Comparison of ENCODE assay signal across 14 mouse cellular contexts in genomic region chr13:5242782-5243181, GRCm38 (mm10).
"Had no signal": no experiment of that assay in that cellular context is flagged by ENCODE, and none has a peak within 500 bp of the region (broad histone marks: within the 10 kb centered on the region; RNA-seq: fewer than 3 reads in every experiment).

No protein-coding gene starts in this region.

- H3K9ac ChIP-seq: liver, embryonic 15.5 days; lung, embryonic 14.5 days; neural tube, embryonic 12.5 days had no signal

- H3K27ac ChIP-seq: left cerebral cortex, adult 2 months; limb, embryonic 10.5 days; liver, embryonic 15.5 days; midbrain, embryonic 10.5 days; neural tube, embryonic 12.5 days; stomach, postnatal 0 days had no signal

- H3K36me3 ChIP-seq: limb, embryonic 10.5 days; liver, embryonic 15.5 days; midbrain, embryonic 10.5 days; neural tube, embryonic 12.5 days had no signal

- H3K4me3 ChIP-seq: left cerebral cortex, adult 2 months; limb, embryonic 10.5 days; liver, embryonic 15.5 days; midbrain, embryonic 10.5 days; neural tube, embryonic 12.5 days had no signal

- DNase-seq: kidney, adult 9 months; lung, embryonic 14.5 days; lung, postnatal 10 days; lung, postnatal 4 days; midbrain, embryonic 14.5 days; thymus, adult 18-20 months; thymus, postnatal 14 days had no signal

- H3K27me3 ChIP-seq: liver, embryonic 15.5 days; neural tube, embryonic 12.5 days had no signal

- H3K9me3 ChIP-seq: limb, embryonic 10.5 days; liver, embryonic 15.5 days; neural tube, embryonic 12.5 days had no signal

- H3K4me1 ChIP-seq: limb, embryonic 10.5 days; liver, embryonic 15.5 days; midbrain, embryonic 10.5 days; neural tube, embryonic 12.5 days had no signal

- H3K4me2 ChIP-seq: liver, embryonic 11.5 days; liver, embryonic 15.5 days; lung, embryonic 14.5 days; neural tube, embryonic 12.5 days had no signal
